ENCODE assay signal across 12 mouse cellular contexts in genomic region chr10:76275256-76275655, GRCm38 (mm10). TPM values are rescaled to one million over a fixed set of nuclear protein-coding genes. Genes with fewer than 3 reads are reported as not detected.
"Had no signal": no experiment of that assay in that cellular context is flagged by ENCODE, and none has a peak within 500 bp of the region (broad histone marks: within the 10 kb centered on the region; RNA-seq: fewer than 3 reads in every experiment).

No protein-coding gene starts in this region.

- DNase-seq: layer of hippocampus, adult 9-11 months; left cerebral cortex, postnatal 4 days; lung, adult 18-20 months; lung, postnatal 36 days; right cerebral cortex, postnatal 14 days; thymus, postnatal 14 days had no signal

- H3K27ac ChIP-seq: hindbrain, postnatal 0 days; limb, embryonic 13.5 days; liver, embryonic 14.5 days; midbrain, embryonic 13.5 days; stomach, postnatal 0 days had no signal

- H3K4me3 ChIP-seq: limb, embryonic 13.5 days; midbrain, embryonic 13.5 days had no signal

RNA-seq across cellular contexts. Expression of gene S100b, which starts 21.6 kb away (rescaled TPM):
- total RNA-seq: megakaryocyte progenitor cell, adult 5-6 weeks had no signal
